Mouse (Mus musculus) ES-Bruce4 (cell line): ENCODE results near the gene Cenpv. TPM values are rescaled to one million over a fixed set of nuclear protein-coding genes. Genes with fewer than 3 reads are reported as not detected.

ENCODE experiments used
- H3K27ac ChIP-seq: 2 replicates; pipeline ENCODE4 v1.5.1; 2012; ENCODE audit warnings: low read length, inconsistent platforms; ENCODE audit not compliant: insufficient read depth
- H3K27me3 ChIP-seq: 2 replicates; pipeline ENCODE4 v1.6.1; 2012; ENCODE audit warnings: mild to moderate bottlenecking, low read length, inconsistent platforms; ENCODE audit not compliant: control insufficient read depth, poor library complexity, insufficient read depth, severe bottlenecking
- H3K36me3 ChIP-seq: 2 replicates; pipeline ENCODE4 v1.6.1; 2012; ENCODE audit warnings: inconsistent platforms, mild to moderate bottlenecking, low read length, moderate library complexity; ENCODE audit not compliant: control insufficient read depth, poor library complexity, insufficient read depth, severe bottlenecking
- H3K4me1 ChIP-seq: one replicate; pipeline ENCODE4 v1.8.1; 2011; ENCODE audit warnings: low read length; ENCODE audit not compliant: control insufficient read depth, insufficient read depth
- H3K4me3 ChIP-seq: 2 replicates; pipeline ENCODE4 v1.5.1; 2011; ENCODE audit warnings: low read depth, mild to moderate bottlenecking, low read length
- H3K9ac ChIP-seq: 2 replicates; pipeline ENCODE4 v1.6.1; 2012; ENCODE audit warnings: low read depth, mild to moderate bottlenecking, inconsistent platforms; ENCODE audit not compliant: poor library complexity, severe bottlenecking
- H3K9me3 ChIP-seq: replicated peaks from 2 replicates; pipeline ENCODE4 v1.6.1; 2012; ENCODE audit warnings: mild to moderate bottlenecking, low read length, inconsistent platforms; ENCODE audit not compliant: control insufficient read depth, poor library complexity, insufficient read depth, severe bottlenecking
- CTCF ChIP-seq: IDR thresholded peaks from one replicate; pipeline ENCODE4 v1.8.1; 2011; ENCODE audit warnings: low read depth, low read length
- EP300 ChIP-seq: IDR thresholded peaks from 2 replicates; pipeline ENCODE4 v1.6.1; 2011; ENCODE audit warnings: low read depth, low read length; ENCODE audit not compliant: insufficient read depth
- POLR2A ChIP-seq: IDR thresholded peaks from one replicate; pipeline ENCODE4 v1.8.1; 2011; ENCODE audit warnings: low read length; ENCODE audit not compliant: insufficient read depth
- polyA plus RNA-seq: library from polyadenylated mRNA; stranded (reverse); fragments of >200 nt; gene quantifications from 2 replicates; pipeline ENCODE4 v1.2.4, GENCODE M21; 2011; ENCODE audit warnings: low read depth; ENCODE audit not compliant: missing spikeins, insufficient read depth, insufficient read length

Cenpv gene
- 66.9 and 77.3 TPM in 2 replicates for polyA plus RNA-seq

DNA sequence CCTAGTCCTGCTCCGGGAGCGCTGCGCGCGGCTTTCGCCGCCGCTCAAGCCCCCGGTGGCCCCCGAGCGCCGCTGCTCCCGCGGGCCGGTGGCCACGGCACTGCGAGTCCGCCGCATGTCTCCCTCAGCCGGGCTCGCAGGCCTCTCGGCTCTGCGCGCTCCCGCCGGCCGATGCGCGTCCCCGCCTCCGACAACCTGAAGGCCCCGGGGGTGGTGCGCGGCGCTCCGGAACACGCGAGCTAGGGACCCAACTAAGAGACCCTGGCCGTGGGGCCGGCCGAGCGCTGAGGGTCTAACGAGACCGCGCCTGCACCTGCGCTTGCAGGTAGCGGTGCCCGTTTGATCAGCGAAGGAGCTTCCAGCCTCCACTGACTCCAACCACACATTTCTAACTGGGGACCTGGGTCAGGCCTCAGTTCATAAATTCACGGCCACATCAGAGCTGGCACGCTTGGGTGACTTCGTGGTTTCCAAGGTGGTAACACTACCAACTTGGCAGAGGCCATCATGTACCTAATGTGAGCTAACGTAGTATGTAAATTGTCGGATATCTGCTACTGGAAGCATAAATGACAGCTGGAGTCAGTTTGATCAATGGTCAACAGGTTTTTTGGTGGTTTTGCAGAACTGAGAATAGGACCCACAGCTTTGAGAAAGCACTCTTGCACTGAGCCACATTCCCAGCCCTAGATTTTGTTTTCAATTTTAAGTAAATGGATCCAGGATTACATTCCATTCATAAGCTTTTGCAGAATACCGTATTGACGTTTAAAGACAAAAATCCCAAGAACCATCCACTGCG is at the start of gene Cenpv:
Cenpv (minus strand) TSS at position 173 of the 802 bp plus-strand sequence.
- TF ChIP-seq CTCF = no peak
- TF ChIP-seq EP300 = no peak
- TF ChIP-seq POLR2A = no peak

GRCm38 (mm10) chr11:62587034-62587433 is 48.0 kb upstream of the Cenpv start:
- no peak overlapping the region for H3K27ac ChIP-seq
- no peak overlapping the region for H3K9ac ChIP-seq
- H3K9me3 ChIP-seq = no peaks in the 10 kb centered on the region
- H3K4me1 ChIP-seq = no peaks in the 10 kb centered on the region
- no peaks in the 10 kb centered on the region for H3K36me3 ChIP-seq
- TF ChIP-seq CTCF (no peak), EP300 (no peak), POLR2A (no peak)
- H3K4me3 ChIP-seq = no peak overlapping the region
- H3K27me3 ChIP-seq = no peaks in the 10 kb centered on the region

More for the DNA sequence above, at the start of gene Cenpv:
- Histone ChIP-seq H3K36me3 (peaks cover 14% of the 10 kb centered on the region), H3K9me3 (no peaks in the 10 kb centered on the region), H3K9ac (peak within 1 kb of the TSS; percentile 95), H3K4me3 (peak within 1 kb of the TSS; percentile 92), H3K4me1 (peaks cover 1% of the 10 kb centered on the region), H3K27me3 (no peaks in the 10 kb centered on the region), H3K27ac (peak within 1 kb of the TSS; percentile 56)

GRCm38 (mm10) chr11:62584671-62585206 is 45.7 kb upstream of the Cenpv start:
- H3K27ac ChIP-seq = no peak overlapping the region
- TF ChIP-seq CTCF (no peak), POLR2A (no peak), EP300 (no peak)
- H3K27me3 ChIP-seq = no peaks in the 10 kb centered on the region
- no peak overlapping the region for H3K4me3 ChIP-seq
- no peaks in the 10 kb centered on the region for H3K36me3 ChIP-seq
- H3K4me1 ChIP-seq = no peaks in the 10 kb centered on the region
- no peak overlapping the region for H3K9ac ChIP-seq
- H3K9me3 ChIP-seq = no peaks in the 10 kb centered on the region

GRCm38 (mm10) chr11:62583031-62583430 is 44.0 kb upstream of the Cenpv start:
- Histone ChIP-seq H3K36me3 (no peaks in the 10 kb centered on the region), H3K9me3 (no peaks in the 10 kb centered on the region), H3K27ac (no peak overlapping the region), H3K4me3 (no peak overlapping the region), H3K9ac (no peak overlapping the region), H3K27me3 (no peaks in the 10 kb centered on the region), H3K4me1 (no peaks in the 10 kb centered on the region)
- TF ChIP-seq EP300 (no peak), POLR2A (no peak), CTCF (no peak)

GRCm38 (mm10) chr11:62576530-62577152 is 37.6 kb upstream of the Cenpv start:
- H3K9me3 ChIP-seq = no peaks in the 10 kb centered on the region
- H3K36me3 ChIP-seq = no peaks in the 10 kb centered on the region
- H3K4me1 ChIP-seq = peaks cover 3% of the 10 kb centered on the region
- no peak overlapping the region for H3K27ac ChIP-seq
- H3K4me3 ChIP-seq = no peak overlapping the region
- no peak overlapping the region for H3K9ac ChIP-seq
- no peak for TF ChIP-seq POLR2A
- TF ChIP-seq EP300 = no peak
- no peak for TF ChIP-seq CTCF
- H3K27me3 ChIP-seq = no peaks in the 10 kb centered on the region

DNA sequence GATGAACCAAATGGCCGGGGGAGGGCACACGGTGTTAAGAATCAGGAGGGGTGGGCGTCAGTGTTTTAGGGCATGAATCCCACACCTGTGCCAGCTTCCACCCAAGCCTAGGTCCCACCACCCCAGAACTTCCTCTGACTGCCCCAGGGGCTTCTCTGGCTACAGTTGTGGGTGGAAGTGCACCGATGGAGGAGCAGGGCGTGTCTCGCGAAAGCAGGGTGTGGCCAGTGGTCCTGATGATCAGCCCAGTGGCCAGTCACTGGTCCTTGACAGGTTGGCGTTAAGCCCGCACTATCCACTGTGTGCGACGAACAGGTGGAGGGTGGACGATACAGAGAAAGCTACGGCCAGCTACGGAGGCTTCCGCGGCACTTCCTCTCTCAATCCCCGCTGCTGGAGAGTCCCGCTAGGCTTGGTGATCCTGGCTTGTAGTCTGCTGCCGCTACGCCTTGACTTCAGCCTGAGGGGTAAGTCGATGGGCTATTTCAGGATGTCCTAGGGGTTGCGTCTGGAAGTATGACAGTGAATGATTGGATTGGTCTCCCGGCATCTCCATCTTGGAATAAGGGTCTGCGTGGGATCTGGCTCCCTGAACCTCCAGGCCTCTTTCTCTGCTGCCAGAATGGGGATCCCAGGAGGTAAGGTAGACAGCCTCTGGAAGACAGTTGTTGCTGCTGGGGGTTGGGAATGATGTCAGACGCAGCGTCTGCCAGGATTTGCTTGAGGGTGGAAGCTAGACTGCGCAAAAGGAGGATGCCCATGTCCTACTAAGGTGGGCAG is 36.8 kb upstream of the Cenpv start:
- Histone ChIP-seq H3K9me3 (no peaks in the 10 kb centered on the region), H3K27ac (no peak overlapping the region), H3K4me1 (peaks cover 3% of the 10 kb centered on the region), H3K9ac (no peak overlapping the region), H3K36me3 (no peaks in the 10 kb centered on the region), H3K27me3 (no peaks in the 10 kb centered on the region), H3K4me3 (peak overlapping the region; percentile 26)
- TF ChIP-seq CTCF (no peak), POLR2A (no peak), EP300 (no peak)
